Mouse (Mus musculus) MEL (cell line): ENCODE results near the gene Pxdn. TPM values are rescaled to one million over a fixed set of nuclear protein-coding genes. Genes with fewer than 3 reads are reported as not detected.

Source experiments
- DNase-seq: peaks from one replicate; pipeline ENCODE4 v3.0.0; 2011; ENCODE audit warnings: low read depth, low spot score
- H3K27ac ChIP-seq: 2 replicates; pipeline ENCODE4 v1.5.1; 2012; ENCODE audit warnings: low read depth, mild to moderate bottlenecking, control low read depth, low read length, moderate library complexity; ENCODE audit not compliant: control insufficient read depth
- H3K27me3 ChIP-seq, 2 experiments: fragments of 150-350 bp in 1 of 2; sonication (generic) in 1 of 2; 2 replicates each; pipeline ENCODE4 v1.6.1; 2012; ENCODE audit warnings: low read length in 2 of 2, mild to moderate bottlenecking in 2 of 2, improper control_type of control experiment in 1 of 2, moderate library complexity in 1 of 2; ENCODE audit not compliant: insufficient read depth in 2 of 2, control insufficient read depth in 1 of 2
- H3K36me3 ChIP-seq, 2 experiments: 2 replicates each; pipeline ENCODE4 v1.6.1; 2012 to 2014; ENCODE audit warnings: low read length in 2 of 2, improper control_type of control experiment in 1 of 2, inconsistent platforms in 1 of 2, mild to moderate bottlenecking in 1 of 2; ENCODE audit not compliant: insufficient read depth in 2 of 2, control insufficient read depth in 1 of 2
- H3K4me1 ChIP-seq, 2 experiments: fragments of 150-350 bp in 1 of 2; sonication (generic) in 1 of 2; 2 replicates each; pipeline ENCODE4 v1.6.1; 2012; ENCODE audit warnings: low read length in 2 of 2, improper control_type of control experiment in 1 of 2, mild to moderate bottlenecking in 1 of 2; ENCODE audit not compliant: insufficient read depth in 2 of 2, control insufficient read depth in 1 of 2
- H3K4me3 ChIP-seq, 2 experiments: fragments of 150-350 bp in 1 of 2; sonication (generic) in 1 of 2; 2 replicates each; pipeline ENCODE4 v1.5.1; 2012; ENCODE audit warnings: low read depth in 2 of 2, low read length in 2 of 2, mild to moderate bottlenecking in 2 of 2, moderate library complexity in 2 of 2, control low read depth in 1 of 2, improper control_type of control experiment in 1 of 2; ENCODE audit not compliant: control insufficient read depth in 1 of 2, insufficient read depth in 1 of 2
- H3K79me2 ChIP-seq: 2 replicates; pipeline ENCODE4 v1.6.1; 2012; ENCODE audit warnings: mild to moderate bottlenecking, low read length, moderate library complexity; ENCODE audit not compliant: control insufficient read depth, poor library complexity, insufficient read depth
- H3K9ac ChIP-seq: 2 replicates; pipeline ENCODE4 v1.6.1; 2012; ENCODE audit warnings: low read depth, mild to moderate bottlenecking, control low read depth, low read length, moderate library complexity; ENCODE audit not compliant: control insufficient read depth, poor library complexity, severe bottlenecking
- H3K9me3 ChIP-seq: fragments of 150-350 bp; sonication (generic); replicated peaks from 2 replicates; pipeline ENCODE4 v1.6.1; 2012; ENCODE audit warnings: mild to moderate bottlenecking, low read length, improper control_type of control experiment, moderate library complexity; ENCODE audit not compliant: insufficient read depth
- BHLHE40 ChIP-seq: IDR thresholded peaks from 2 replicates; pipeline ENCODE4 v1.6.1; 2012; ENCODE audit warnings: low read depth, mild to moderate bottlenecking, inconsistent platforms, low read length, improper control_type of control experiment, borderline replicate concordance
- CHD1 ChIP-seq: IDR thresholded peaks from 2 replicates; pipeline ENCODE4 v1.6.1; 2012; ENCODE audit warnings: low read depth, mild to moderate bottlenecking, inconsistent platforms, low read length, improper control_type of control experiment
- CHD2 ChIP-seq: IDR thresholded peaks from 2 replicates; pipeline ENCODE4 v1.6.1; 2011; ENCODE audit warnings: low read length, improper control_type of control experiment
- CTCF ChIP-seq, 3 experiments: IDR thresholded peaks in 2 of 3; conservative IDR thresholded peaks in 1 of 3; 2 replicates each; pipeline ENCODE4 v1.5.1; 2011 to 2012; ENCODE audit warnings: low read length in 3 of 3, low read depth in 2 of 3, mild to moderate bottlenecking in 2 of 3, improper control_type of control experiment in 1 of 3, inconsistent platforms in 1 of 3, mixed read lengths in 1 of 3, moderate library complexity in 1 of 3; ENCODE audit not compliant: control insufficient read depth in 1 of 3, insufficient read depth in 1 of 3, poor library complexity in 1 of 3, severe bottlenecking in 1 of 3
- E2F4 ChIP-seq: IDR thresholded peaks from 2 replicates; pipeline ENCODE4 v1.6.1; 2011; ENCODE audit warnings: low read depth, low read length, improper control_type of control experiment, borderline replicate concordance
- ELF1 ChIP-seq: IDR thresholded peaks from 2 replicates; pipeline ENCODE4 v1.6.1; 2014; ENCODE audit warnings: low read depth, mild to moderate bottlenecking, inconsistent platforms, low read length, improper control_type of control experiment, moderate library complexity
- ETS1 ChIP-seq: IDR thresholded peaks from 2 replicates; pipeline ENCODE4 v1.6.1; 2012; ENCODE audit warnings: low read depth, mild to moderate bottlenecking, inconsistent platforms, low read length, improper control_type of control experiment, moderate library complexity
- GABPA ChIP-seq: IDR thresholded peaks from 2 replicates; pipeline ENCODE4 v1.6.1; 2012; ENCODE audit warnings: low read depth, mild to moderate bottlenecking, inconsistent platforms, low read length, improper control_type of control experiment, moderate library complexity
- GATA1 ChIP-seq: IDR thresholded peaks from 2 replicates; pipeline ENCODE4 v1.6.1; 2011; ENCODE audit warnings: low read depth, low read length, improper control_type of control experiment
- MAZ ChIP-seq: IDR thresholded peaks from 2 replicates; pipeline ENCODE4 v1.6.1; 2012; ENCODE audit warnings: low read depth, mild to moderate bottlenecking, inconsistent platforms, low read length, improper control_type of control experiment
- MXI1 ChIP-seq: IDR thresholded peaks from 2 replicates; pipeline ENCODE4 v1.6.1; 2011; ENCODE audit warnings: mild to moderate bottlenecking, low read depth, low read length, improper control_type of control experiment
- MYB ChIP-seq: IDR thresholded peaks from 2 replicates; pipeline ENCODE4 v1.6.1; 2011; ENCODE audit warnings: mild to moderate bottlenecking, low read depth, low read length, improper control_type of control experiment
- POLR2AphosphoS2 ChIP-seq: IDR thresholded peaks from 2 replicates; pipeline ENCODE4 v1.6.1; 2011; ENCODE audit warnings: low read length, improper control_type of control experiment
- POLR2AphosphoS5 ChIP-seq: IDR thresholded peaks from 2 replicates; pipeline ENCODE4 v1.6.1; 2012; ENCODE audit warnings: low read depth, borderline replicate concordance, mild to moderate bottlenecking, inconsistent platforms, low read length, moderate library complexity, mixed read lengths
- TCF12 ChIP-seq: IDR thresholded peaks from 2 replicates; pipeline ENCODE4 v1.6.1; 2014; ENCODE audit warnings: low read depth, mild to moderate bottlenecking, inconsistent platforms, low read length, improper control_type of control experiment, moderate library complexity
- UBTF ChIP-seq: IDR thresholded peaks from 2 replicates; pipeline ENCODE4 v1.6.1; 2012; ENCODE audit warnings: low read depth, mild to moderate bottlenecking, inconsistent platforms, low read length, improper control_type of control experiment, moderate library complexity, borderline replicate concordance; ENCODE audit not compliant: insufficient read depth
- USF2 ChIP-seq, 2 experiments: IDR thresholded peaks; 2 replicates each; pipeline ENCODE4 v1.6.1; 2011 to 2012; ENCODE audit warnings: improper control_type of control experiment in 2 of 2, low read length in 2 of 2, borderline replicate concordance in 1 of 2, inconsistent platforms in 1 of 2, low read depth in 1 of 2, mild to moderate bottlenecking in 1 of 2; ENCODE audit not compliant: insufficient read depth in 1 of 2
- ZC3H11A ChIP-seq: IDR thresholded peaks from 2 replicates; pipeline ENCODE4 v1.6.1; 2012; ENCODE audit warnings: low read depth, mild to moderate bottlenecking, inconsistent platforms, low read length, improper control_type of control experiment
- ZKSCAN1 ChIP-seq: IDR thresholded peaks from 2 replicates; pipeline ENCODE4 v1.6.1; 2012; ENCODE audit warnings: low read depth, mild to moderate bottlenecking, inconsistent platforms, low read length, improper control_type of control experiment, moderate library complexity
- ZMIZ1 ChIP-seq: IDR thresholded peaks from 2 replicates; pipeline ENCODE4 v1.6.1; 2012; ENCODE audit warnings: low read depth, mild to moderate bottlenecking, inconsistent platforms, low read length, improper control_type of control experiment, moderate library complexity
- ZNF384 ChIP-seq: IDR thresholded peaks from 2 replicates; pipeline ENCODE4 v1.6.1; 2012; ENCODE audit warnings: low read depth, mild to moderate bottlenecking, inconsistent platforms, low read length, improper control_type of control experiment
- polyA plus RNA-seq, 2 experiments: library from polyadenylated mRNA; stranded (reverse) in 1 of 2; unstranded in 1 of 2; fragments of >175 nt in 1 of 2; fragments of >200 nt in 1 of 2; gene quantifications; 2 replicates each; pipeline versions ENCODE4 v1.2.1 to v1.2.4; 2012; ENCODE audit warnings: low replicate concordance in 2 of 2, low read depth in 1 of 2; ENCODE audit not compliant: insufficient read length in 2 of 2, insufficient read depth in 1 of 2, missing spikeins in 1 of 2
- total RNA-seq: library from RNA; depleted of rRNA; stranded (reverse); fragments of 300-350 nt; gene quantifications from 2 replicates; pipeline ENCODE4 v1.2.3, GENCODE M21; 2012

The Pxdn gene
- total and polyA plus RNA-seq, 3 experiments: not detected

DNA sequence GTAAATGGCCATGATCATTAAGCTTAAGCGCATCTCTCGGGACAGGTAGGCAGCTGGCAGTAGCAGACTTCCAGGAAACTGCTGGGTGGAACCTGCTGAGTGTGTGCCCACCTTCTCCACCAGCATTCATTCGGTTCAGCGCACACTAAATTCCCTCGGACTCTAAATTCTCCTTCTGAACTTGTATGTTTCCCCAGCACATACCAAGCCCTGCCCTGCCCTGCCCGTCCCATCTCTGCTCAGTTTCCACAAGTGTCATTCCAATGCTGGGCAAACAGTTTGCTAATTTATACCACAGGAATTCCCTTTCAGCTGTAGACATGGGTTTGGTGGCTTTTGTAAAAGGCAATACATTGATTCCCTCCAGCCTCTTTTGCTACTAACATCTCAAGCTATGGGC lies 27.6 kb downstream of the Pxdn start:
- Histone ChIP-seq H3K27me3 (no peaks in the 10 kb centered on the region), H3K79me2 (no peaks in the 10 kb centered on the region), H3K9ac (no peak overlapping the region), H3K27ac (no peak overlapping the region), H3K36me3 (no peaks in the 10 kb centered on the region)
- DNase-seq: no peak
- TF ChIP-seq TCF12: no peak
- no peak for TF ChIP-seq ETS1
- TF ChIP-seq E2F4: no peak
- no peak for TF ChIP-seq UBTF
- TF ChIP-seq ZC3H11A: no peak
- TF ChIP-seq ZNF384: no peak
- TF ChIP-seq ZMIZ1: no peak
- TF ChIP-seq USF2 (IDR thresholded peaks at IDR 0.05; ENCODE audit: borderline replicate concordance in 1 of 2, insufficient read depth in 1 of 2, low read depth in 1 of 2, low read length in 2 of 2): no peak
- TF ChIP-seq, all 39 proteins: peak for 0
- Histone ChIP-seq H3K9me3 (no peaks in the 10 kb centered on the region), H3K4me3 (no peak overlapping the region), H3K4me1 (no peaks in the 10 kb centered on the region)

DNA sequence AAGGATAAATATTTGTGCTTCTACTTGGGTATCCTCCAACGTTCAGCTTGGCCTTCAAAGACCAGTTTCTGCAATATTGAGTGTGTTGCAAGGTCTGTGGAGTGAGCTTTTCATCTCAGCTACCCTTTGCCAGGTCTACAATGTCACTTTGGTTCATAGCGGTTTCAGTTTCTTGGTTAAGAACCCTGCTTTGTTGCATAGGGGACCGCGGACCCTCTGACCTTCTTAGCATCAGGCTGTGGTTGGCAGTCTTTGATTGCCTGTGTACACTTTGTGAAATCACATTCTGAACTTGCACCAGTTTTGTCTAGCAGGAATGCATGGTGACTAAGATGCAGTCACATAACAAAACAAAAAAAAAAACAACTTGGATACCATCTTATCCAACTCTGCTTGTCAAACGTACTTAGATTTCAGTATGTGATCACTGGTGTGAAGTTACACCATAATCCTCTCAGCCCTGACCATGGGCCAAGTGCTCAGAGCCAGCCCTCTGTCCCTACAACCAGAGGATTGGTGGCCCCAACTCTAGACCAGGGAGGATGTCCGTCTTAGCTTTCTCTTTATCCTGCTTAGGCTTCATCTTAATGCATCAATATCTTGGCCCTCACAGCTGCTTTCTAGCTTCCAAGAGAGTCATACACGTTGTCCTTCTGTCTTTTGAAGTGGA lies 34.5 kb downstream of the Pxdn start:
- H3K79me2 ChIP-seq: no peaks in the 10 kb centered on the region
- no peaks in the 10 kb centered on the region for H3K36me3 ChIP-seq
- no peaks in the 10 kb centered on the region for H3K27me3 ChIP-seq
- no peaks in the 10 kb centered on the region for H3K4me1 ChIP-seq
- no peak for DNase-seq
- H3K27ac ChIP-seq: no peak overlapping the region
- no peaks in the 10 kb centered on the region for H3K9me3 ChIP-seq
- no peak overlapping the region for H3K9ac ChIP-seq
- no peak overlapping the region for H3K4me3 ChIP-seq
- no peak for TF ChIP-seq BHLHE40
- TF ChIP-seq GATA1: no peak
- TF ChIP-seq ZMIZ1: no peak
- no peak for TF ChIP-seq POLR2AphosphoS2
- no peak for TF ChIP-seq ZC3H11A
- TF ChIP-seq MXI1: no peak
- TF ChIP-seq GABPA: no peak
- no peak for TF ChIP-seq ZKSCAN1
- TF ChIP-seq ELF1: no peak
- TF ChIP-seq CHD1: no peak
- TF ChIP-seq CTCF (IDR thresholded peaks at IDR 0.05 in 2 of 3, conservative IDR thresholded peaks at IDR 0.05 in 1 of 3; ENCODE audit: control insufficient read depth in 1 of 3, insufficient read depth in 1 of 3, low read depth in 2 of 3, low read length in 3 of 3, poor library complexity in 1 of 3, severe bottlenecking in 1 of 3): no peak
- no peak for TF ChIP-seq POLR2AphosphoS5
- TF ChIP-seq CHD2: no peak
- TF ChIP-seq MYB: no peak
- TF ChIP-seq MAZ: no peak
